Mouse (Mus musculus) cortical plate, adult 2 months (tissue): ENCODE data around the gene Ttll12.

ENCODE experiments used
- CTCF ChIP-seq: fragments of 200-500 bp; IDR thresholded peaks from 2 replicates; pipeline ENCODE4 v1.5.1; 2011; ENCODE audit warnings: mild to moderate bottlenecking, control low read depth, low read length; ENCODE audit not compliant: insufficient read depth; ENCODE audit errors: extremely low read depth
- POLR2A ChIP-seq: fragments of 200-500 bp; IDR thresholded peaks from 2 replicates; pipeline ENCODE4 v1.6.1; 2011; ENCODE audit warnings: mild to moderate bottlenecking, low read length, control low read depth; ENCODE audit not compliant: insufficient read depth; ENCODE audit errors: extremely low read depth

- TF ChIP-seq CTCF = peak; percentile 82
- TF ChIP-seq POLR2A = no peak
These were observed 12.3 kb upstream of the Ttll12 start for GRCm38 (mm10) chr15:83607115-83607802.
